Mouse (Mus musculus): ENCODE data around the gene Prkag1. TPM values are rescaled to one million over a fixed set of nuclear protein-coding genes. Genes with fewer than 3 reads are reported as not detected.

Prkag1 gene
- polyA plus RNA-seq, 1 experiment from 2014 or later = 59.0 TPM

- Histone ChIP-seq H3K4me2 (replicated peaks) (peak overlapping the region; percentile 62), H3K36me3 (replicated peaks; ENCODE audit: control insufficient read depth, insufficient read depth) (no peaks in the 10 kb centered on the region), H3K9ac (no peak overlapping the region), H3K4me3 (replicated peaks; ENCODE audit: low read length) (peak overlapping the region; percentile 34), H3K27ac (no peak overlapping the region), H3K4me1 (replicated peaks; ENCODE audit: control insufficient read depth, insufficient read depth, low read length) (no peaks in the 10 kb centered on the region; the same call in 1 of the 2 replicates), H3K27me3 (ENCODE audit: control insufficient read depth, insufficient read depth, low read length) (peaks cover 98% of the 10 kb centered on the region), H3K9me3 (ENCODE audit: control insufficient read depth, low read length) (no peaks in the 10 kb centered on the region)
- no peak for DNase-seq (ENCODE audit: low spot score)
- ATAC-seq (ENCODE audit: low FRiP score) = no peak
- WGBS = 1% methylated on average over 12 of the region's 12 CpGs
Measured at GRCm38 (mm10) chr15:98791221-98791620, 40.1 kb downstream of the Prkag1 start.

GRCm38 (mm10) chr15:98790761-98791160 is 40.6 kb downstream of the Prkag1 start:
- peak overlapping the region; percentile 62 for H3K4me2 ChIP-seq (replicated peaks)
- no peak for ATAC-seq (ENCODE audit: low FRiP score)
- peaks cover 93% of the 10 kb centered on the region for H3K27me3 ChIP-seq (ENCODE audit: control insufficient read depth, insufficient read depth, low read length)
- no peak for DNase-seq (ENCODE audit: low spot score)
- WGBS = under 1% methylated on average over 23 of the region's 23 CpGs
- H3K9me3 ChIP-seq (ENCODE audit: control insufficient read depth, low read length) = no peaks in the 10 kb centered on the region
- H3K36me3 ChIP-seq (replicated peaks; ENCODE audit: control insufficient read depth, insufficient read depth) = no peaks in the 10 kb centered on the region
- H3K27ac ChIP-seq = no peak overlapping the region
- H3K4me3 ChIP-seq (replicated peaks; ENCODE audit: low read length) = peak overlapping the region; percentile 34
- H3K9ac ChIP-seq = 0 out of 2 replicates have a peak overlapping the region, but pooled peaks have one; percentile 7
- H3K4me1 ChIP-seq (replicated peaks; ENCODE audit: control insufficient read depth, insufficient read depth, low read length) = no peaks in the 10 kb centered on the region; the same call in 1 of the 2 replicates

DNA sequence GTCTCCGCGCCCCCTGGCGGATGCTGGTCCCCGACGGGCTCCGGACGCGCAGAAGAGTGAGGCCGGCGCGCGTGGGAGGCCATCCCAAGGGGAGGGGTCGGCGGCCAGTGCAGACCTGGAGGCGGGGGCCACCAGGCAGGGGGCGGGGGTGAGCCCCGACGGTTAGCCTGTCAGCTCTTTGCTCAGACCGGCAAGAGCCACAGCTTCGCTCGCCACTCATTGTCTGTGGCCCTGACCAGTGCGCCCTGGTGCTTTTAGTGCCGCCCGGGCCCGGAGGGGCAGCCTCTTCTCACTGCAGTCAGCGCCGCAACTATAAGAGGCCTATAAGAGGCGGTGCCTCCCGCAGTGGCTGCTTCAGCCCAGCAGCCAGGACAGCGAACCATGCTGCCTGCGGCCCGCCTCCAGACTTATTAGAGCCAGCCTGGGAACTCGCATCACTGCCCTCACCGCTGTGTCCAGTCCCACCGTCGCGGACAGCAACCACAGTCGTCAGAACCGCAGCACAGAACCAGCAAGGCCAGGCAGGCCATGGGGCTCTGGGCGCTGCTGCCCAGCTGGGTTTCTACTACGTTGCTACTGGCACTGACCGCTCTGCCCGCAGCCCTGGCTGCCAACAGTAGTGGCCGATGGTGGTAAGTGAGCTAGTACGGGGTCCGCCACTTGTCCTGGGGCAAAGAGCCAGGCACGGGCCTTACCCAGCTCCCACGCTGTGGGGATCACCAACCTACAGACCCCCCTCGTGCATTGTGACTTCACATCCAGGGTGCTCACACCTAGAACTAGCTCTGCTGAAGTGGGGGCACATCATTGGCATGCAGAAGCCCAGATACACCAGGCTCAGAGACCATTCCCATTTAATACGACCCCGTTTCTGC is 41.4 kb downstream of the Prkag1 start, which contains the start of gene Wnt1:
Gene Wnt1, plus strand, starts transcription at position 197 of the 875 bp plus-strand sequence.
- ATAC-seq (ENCODE audit: low FRiP score) (0 out of 2 replicates have a peak, but pooled peaks have one; percentile 23), DNase-seq (ENCODE audit: low spot score) (no peak)
- Histone ChIP-seq H3K27me3 (ENCODE audit: control insufficient read depth, insufficient read depth, low read length) (peaks cover 88% of the 10 kb centered on the region), H3K4me3 (replicated peaks; ENCODE audit: low read length) (peak within 1 kb of the TSS; percentile 34), H3K27ac (no peak within 1 kb of the TSS), H3K4me1 (replicated peaks; ENCODE audit: control insufficient read depth, insufficient read depth, low read length) (no peaks in the 10 kb centered on the region; the same call in 1 of the 2 replicates), H3K9ac (0 out of 2 replicates have a peak within 1 kb of the TSS, but pooled peaks have one; percentile 7), H3K36me3 (replicated peaks; ENCODE audit: control insufficient read depth, insufficient read depth) (no peaks in the 10 kb centered on the region), H3K4me2 (replicated peaks) (peak within 1 kb of the TSS; percentile 62), H3K9me3 (ENCODE audit: control insufficient read depth, low read length) (no peaks in the 10 kb centered on the region)
- 3% methylated on average over 47 of the region's 51 CpGs for WGBS

- Histone ChIP-seq H3K36me3 (replicated peaks; ENCODE audit: control insufficient read depth, insufficient read depth) (no peaks in the 10 kb centered on the region), H3K4me3 (replicated peaks; ENCODE audit: low read length) (0 out of 2 replicates have a peak overlapping the region, but pooled peaks have one; percentile 34), H3K9me3 (ENCODE audit: control insufficient read depth, low read length) (no peaks in the 10 kb centered on the region), H3K27me3 (ENCODE audit: control insufficient read depth, insufficient read depth, low read length) (peaks cover 80% of the 10 kb centered on the region), H3K4me1 (replicated peaks; ENCODE audit: control insufficient read depth, insufficient read depth, low read length) (no peaks in the 10 kb centered on the region; the same call in 1 of the 2 replicates), H3K9ac (no peak overlapping the region), H3K4me2 (replicated peaks) (no peak overlapping the region), H3K27ac (no peak overlapping the region)
- no peak for ATAC-seq (ENCODE audit: low FRiP score)
- no peak for DNase-seq (ENCODE audit: low spot score)
- 9% methylated on average over 24 of the region's 24 CpGs for WGBS
Measured at GRCm38 (mm10) chr15:98788972-98789660, 42.2 kb downstream of the Prkag1 start.

DNA sequence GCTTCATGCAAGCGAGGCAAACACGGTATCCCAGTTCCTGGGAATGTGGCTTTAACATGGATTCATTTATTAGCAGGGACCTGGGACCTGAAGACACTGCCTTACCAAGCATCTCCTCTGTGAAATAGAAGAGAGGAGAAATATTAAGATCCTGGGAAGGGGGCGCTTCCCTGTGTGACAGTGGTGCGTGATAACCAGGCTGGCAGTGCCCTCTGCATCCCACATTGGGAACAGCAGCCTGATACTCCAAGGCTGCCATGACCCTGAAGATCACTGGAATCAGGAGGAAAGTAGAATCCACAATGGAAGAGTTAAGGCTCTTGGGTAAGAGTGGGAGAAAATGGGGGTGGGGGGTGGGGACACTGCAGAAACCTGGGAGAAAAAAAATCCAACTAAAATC is 43.4 kb downstream of the Prkag1 start:
- DNase-seq (ENCODE audit: low spot score) (no peak), ATAC-seq (ENCODE audit: low FRiP score) (no peak)
- no peaks in the 10 kb centered on the region for H3K36me3 ChIP-seq (replicated peaks; ENCODE audit: control insufficient read depth, insufficient read depth)
- H3K4me1 ChIP-seq (replicated peaks; ENCODE audit: control insufficient read depth, insufficient read depth, low read length) = no peaks in the 10 kb centered on the region; the same call in 1 of the 2 replicates
- no peak overlapping the region for H3K9ac ChIP-seq
- no peak overlapping the region for H3K4me2 ChIP-seq (replicated peaks)
- peaks cover 72% of the 10 kb centered on the region for H3K27me3 ChIP-seq (ENCODE audit: control insufficient read depth, insufficient read depth, low read length)
- no peak overlapping the region for H3K4me3 ChIP-seq (replicated peaks; ENCODE audit: low read length)
- whole genome bisulfite sequencing = 28% methylated on average over 4 of the region's 4 CpGs
- no peaks in the 10 kb centered on the region for H3K9me3 ChIP-seq (ENCODE audit: control insufficient read depth, low read length)
- H3K27ac ChIP-seq = no peak overlapping the region

GRCm38 (mm10) chr15:98785744-98786143 is 45.6 kb downstream of the Prkag1 start:
- peaks cover 70% of the 10 kb centered on the region for H3K27me3 ChIP-seq (ENCODE audit: control insufficient read depth, insufficient read depth, low read length)
- H3K4me2 ChIP-seq (replicated peaks) = no peak overlapping the region
- no peak overlapping the region for H3K9ac ChIP-seq
- ATAC-seq (ENCODE audit: low FRiP score) (no peak), DNase-seq (ENCODE audit: low spot score) (no peak)
- H3K36me3 ChIP-seq (replicated peaks; ENCODE audit: control insufficient read depth, insufficient read depth) = no peaks in the 10 kb centered on the region
- no peak overlapping the region for H3K4me3 ChIP-seq (replicated peaks; ENCODE audit: low read length)
- H3K9me3 ChIP-seq (ENCODE audit: control insufficient read depth, low read length) = no peaks in the 10 kb centered on the region
- WGBS = 40% methylated on average over 7 of the region's 7 CpGs
- H3K4me1 ChIP-seq (replicated peaks; ENCODE audit: control insufficient read depth, insufficient read depth, low read length) = no peaks in the 10 kb centered on the region
- no peak overlapping the region for H3K27ac ChIP-seq

DNA sequence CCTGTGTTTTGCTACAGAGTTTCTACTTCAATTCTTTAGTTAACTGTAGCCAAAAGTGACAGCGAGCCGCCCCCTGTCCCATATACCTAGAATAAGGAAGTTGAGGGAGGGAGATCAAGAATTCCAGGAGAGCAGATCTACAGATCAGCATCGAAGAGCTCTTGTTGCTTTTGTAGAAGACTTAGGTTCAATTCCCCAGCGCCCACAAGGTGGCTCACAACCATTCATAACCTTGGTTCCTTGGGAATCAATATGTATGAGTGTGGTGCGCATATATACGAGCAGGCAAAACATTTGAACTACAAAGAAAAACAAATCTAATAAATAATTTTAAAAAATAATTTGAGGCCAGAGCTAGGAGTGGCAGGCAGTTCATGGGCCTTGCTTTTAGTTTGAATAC is 50.2 kb downstream of the Prkag1 start:
- Histone ChIP-seq H3K27ac (no peak overlapping the region), H3K4me2 (replicated peaks) (no peak overlapping the region), H3K9ac (no peak overlapping the region), H3K4me3 (replicated peaks; ENCODE audit: low read length) (no peak overlapping the region), H3K27me3 (ENCODE audit: control insufficient read depth, insufficient read depth, low read length) (peaks cover 72% of the 10 kb centered on the region), H3K36me3 (replicated peaks; ENCODE audit: control insufficient read depth, insufficient read depth) (no peaks in the 10 kb centered on the region), H3K4me1 (replicated peaks; ENCODE audit: control insufficient read depth, insufficient read depth, low read length) (peaks cover 22% of the 10 kb centered on the region), H3K9me3 (ENCODE audit: control insufficient read depth, low read length) (no peaks in the 10 kb centered on the region)
- 25% methylated on average over 6 of the region's 6 CpGs for WGBS
- DNase-seq (ENCODE audit: low spot score) (no peak), ATAC-seq (ENCODE audit: low FRiP score) (no peak)

GRCm38 (mm10) chr15:98780573-98780972 is 50.7 kb downstream of the Prkag1 start:
- Histone ChIP-seq H3K4me1 (replicated peaks; ENCODE audit: control insufficient read depth, insufficient read depth, low read length) (peaks cover 24% of the 10 kb centered on the region), H3K27me3 (ENCODE audit: control insufficient read depth, insufficient read depth, low read length) (peaks cover 78% of the 10 kb centered on the region), H3K4me3 (replicated peaks; ENCODE audit: low read length) (no peak overlapping the region), H3K36me3 (replicated peaks; ENCODE audit: control insufficient read depth, insufficient read depth) (no peaks in the 10 kb centered on the region), H3K9me3 (ENCODE audit: control insufficient read depth, low read length) (no peaks in the 10 kb centered on the region), H3K4me2 (replicated peaks) (no peak overlapping the region), H3K27ac (no peak overlapping the region), H3K9ac (no peak overlapping the region)
- 4% methylated on average over 13 of the region's 13 CpGs for WGBS
- ATAC-seq (ENCODE audit: low FRiP score) = 0 out of 2 replicates have a peak, but pooled peaks have one; percentile 8
- no peak for DNase-seq (ENCODE audit: low spot score)

DNA sequence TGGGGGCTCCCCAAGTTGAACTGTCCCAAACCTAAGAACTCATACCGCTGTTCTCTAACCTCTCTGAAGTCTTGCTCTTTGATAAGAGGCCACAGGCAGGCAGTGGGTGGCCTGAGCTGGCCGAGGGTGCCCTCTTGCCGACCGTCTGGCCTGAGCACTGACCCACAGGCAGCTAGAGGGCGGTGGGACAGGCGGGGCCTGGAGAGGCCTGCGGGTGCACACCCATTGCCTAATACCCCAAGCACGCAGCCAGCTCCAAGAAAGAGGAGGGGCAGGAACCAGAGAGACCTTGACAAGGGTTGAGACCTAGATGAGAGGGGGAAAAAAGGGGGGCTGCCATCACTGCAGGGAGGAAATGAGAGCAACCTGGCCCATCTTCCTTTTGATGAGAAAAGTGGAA is 51.2 kb downstream of the Prkag1 start:
- peaks cover 24% of the 10 kb centered on the region for H3K4me1 ChIP-seq (replicated peaks; ENCODE audit: control insufficient read depth, insufficient read depth, low read length)
- DNase-seq (ENCODE audit: low spot score) (no peak), ATAC-seq (ENCODE audit: low FRiP score) (no peak)
- no peak overlapping the region for H3K27ac ChIP-seq
- no peak overlapping the region for H3K4me2 ChIP-seq (replicated peaks)
- H3K9me3 ChIP-seq (ENCODE audit: control insufficient read depth, low read length) = no peaks in the 10 kb centered on the region
- no peak overlapping the region for H3K9ac ChIP-seq
- 4% methylated on average over 8 of the region's 8 CpGs for WGBS
- H3K36me3 ChIP-seq (replicated peaks; ENCODE audit: control insufficient read depth, insufficient read depth) = no peaks in the 10 kb centered on the region
- peaks cover 80% of the 10 kb centered on the region for H3K27me3 ChIP-seq (ENCODE audit: control insufficient read depth, insufficient read depth, low read length)
- H3K4me3 ChIP-seq (replicated peaks; ENCODE audit: low read length) = no peak overlapping the region
